Mouse (Mus musculus): ENCODE measurements around the gene Ggnbp2. TPM values are rescaled to one million over a fixed set of nuclear protein-coding genes. Genes with fewer than 3 reads are reported as not detected.
"Not testable (repeated sequence)": the region's sequence is repeated elsewhere in the genome, so short reads cannot be mapped to it uniquely, and the experiment has no call there.

Gene Ggnbp2
- polyA plus RNA-seq, 1 experiment from 2014 or later = 56.4 TPM

DNA sequence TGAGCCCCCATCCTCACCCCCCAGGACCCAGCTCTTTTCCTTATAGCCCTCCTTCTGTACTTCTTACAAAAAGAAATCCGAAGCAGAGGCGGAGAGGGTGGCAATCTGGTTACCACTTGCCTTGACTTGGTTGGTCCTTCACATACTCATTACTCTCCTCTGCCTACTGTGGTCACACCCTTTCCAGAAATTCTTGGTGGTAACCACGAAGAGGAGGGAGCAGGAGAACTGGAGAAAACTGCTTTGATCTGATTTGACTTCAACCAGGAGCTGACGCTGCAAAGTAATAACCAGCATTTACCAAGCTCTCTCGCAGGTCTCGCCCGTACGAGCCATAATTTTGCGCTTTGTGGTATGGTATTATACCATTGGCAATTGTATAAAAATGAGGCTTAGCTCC, 10.4 kb upstream of the Ggnbp2 start:
- peaks cover 5% of the 10 kb centered on the region; the same call in 1 of the 2 replicates for H3K4me1 ChIP-seq (replicated peaks; ENCODE audit: insufficient read depth, low read length)
- H3K9me3 ChIP-seq (replicated peaks; ENCODE audit: low read length) = no peaks in the 10 kb centered on the region
- H3K36me3 ChIP-seq (ENCODE audit: insufficient read depth, low read length) = peaks cover 4% of the 10 kb centered on the region; the same call in 1 of the 2 replicates
- H3K9ac ChIP-seq (ENCODE audit: low read depth, low read length) = peak overlapping the region; percentile 84
- H3K4me3 ChIP-seq (replicated peaks; ENCODE audit: low read depth, low read length) = peak overlapping the region; percentile 87
- peak overlapping the region; percentile 94 for H3K27ac ChIP-seq
- no peak for TF ChIP-seq CTCF (IDR thresholded peaks at IDR 0.05; ENCODE audit: low read depth)
- ATAC-seq (replicated peaks; ENCODE audit: low FRiP score, low read depth) (0 out of 2 replicates have a peak, but pooled peaks have one; percentile 11), DNase-seq (ENCODE audit: low spot score) (peak; percentile 30)
- H3K4me2 ChIP-seq (ENCODE audit: low read length) = peak overlapping the region; percentile 93
- H3K27me3 ChIP-seq (ENCODE audit: insufficient read depth, low read length) = no peaks in the 10 kb centered on the region
- 43% methylated on average over 9 of the region's 9 CpGs for WGBS

DNA sequence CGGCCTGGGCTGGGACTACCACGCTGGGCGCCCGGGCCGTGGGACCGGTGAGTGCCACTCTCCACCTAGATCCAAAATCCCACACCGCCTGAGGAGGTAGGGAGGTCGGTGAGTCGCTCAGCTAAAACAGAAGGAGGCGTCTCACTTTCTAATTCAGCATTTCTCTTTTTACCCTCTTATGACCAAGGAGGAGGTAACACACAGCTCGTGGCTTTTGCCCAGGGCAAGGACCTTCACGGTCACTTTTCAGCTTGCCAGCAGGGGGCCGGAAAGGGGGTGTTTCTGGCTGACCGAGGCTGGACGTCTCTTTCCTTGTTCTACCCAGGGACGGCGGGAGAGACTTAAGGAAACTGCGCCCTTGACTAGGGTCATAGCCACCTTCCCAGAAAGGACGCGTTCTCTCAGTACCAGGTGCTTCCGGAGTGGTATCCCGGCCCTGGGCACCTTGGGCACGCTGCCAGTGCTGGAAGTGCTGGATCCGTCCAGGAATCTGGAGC, 9.9 kb upstream of the Ggnbp2 start:
- WGBS = under 1% methylated on average over 24 of the region's 24 CpGs
- peak; percentile 58 for TF ChIP-seq CTCF (IDR thresholded peaks at IDR 0.05; ENCODE audit: low read depth)
- Histone ChIP-seq H3K9ac (ENCODE audit: low read depth, low read length) (peak overlapping the region; percentile 84), H3K36me3 (ENCODE audit: insufficient read depth, low read length) (peaks cover 3% of the 10 kb centered on the region; the same call in 1 of the 2 replicates), H3K4me3 (replicated peaks; ENCODE audit: low read depth, low read length) (peak overlapping the region; percentile 87), H3K4me1 (replicated peaks; ENCODE audit: insufficient read depth, low read length) (peaks cover 5% of the 10 kb centered on the region; the same call in 1 of the 2 replicates), H3K4me2 (ENCODE audit: low read length) (peak overlapping the region; percentile 93), H3K9me3 (replicated peaks; ENCODE audit: low read length) (no peaks in the 10 kb centered on the region), H3K27ac (peak overlapping the region; percentile 94), H3K27me3 (ENCODE audit: insufficient read depth, low read length) (no peaks in the 10 kb centered on the region)
- peak; percentile 79 for DNase-seq (ENCODE audit: low spot score)
- peak; percentile 71 for ATAC-seq (replicated peaks; ENCODE audit: low FRiP score, low read depth)

DNA sequence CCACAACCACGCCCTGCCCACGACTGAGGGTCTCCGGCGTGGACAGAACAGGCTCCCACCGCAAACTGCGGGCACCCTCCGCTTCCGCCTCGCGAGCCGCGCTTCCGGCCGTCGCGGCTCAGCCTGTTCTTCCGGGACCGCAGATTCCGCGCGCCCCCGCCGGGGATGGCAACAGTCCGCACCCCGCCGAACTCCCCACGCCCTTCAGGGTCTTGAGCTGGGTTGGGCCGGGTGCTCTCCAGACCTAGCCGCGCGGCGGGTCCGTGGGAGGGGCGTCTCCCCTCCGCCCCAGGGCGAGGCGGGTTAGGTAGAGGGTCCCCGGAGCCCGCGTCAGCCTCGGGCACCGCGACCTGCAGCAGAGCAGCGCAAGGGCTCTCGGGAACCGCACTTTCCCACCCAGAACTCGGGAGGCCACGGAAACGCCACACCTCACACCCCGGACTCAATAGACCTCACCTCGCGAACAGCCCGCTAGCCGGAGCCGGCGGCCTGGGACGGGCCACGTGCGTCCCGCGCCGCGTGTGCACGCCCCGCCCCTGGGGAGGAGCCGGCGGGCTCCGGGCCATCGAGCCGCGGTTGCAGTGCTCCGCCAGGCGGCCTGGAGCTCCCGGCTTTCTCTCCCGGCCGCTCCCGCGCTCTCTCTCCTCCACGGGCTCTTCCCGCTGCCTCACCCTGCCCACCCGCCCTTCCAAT, 9.3 kb upstream of the Ggnbp2 start, which contains the start of the genes Myo19 and Pigw:
TSS of gene Myo19 (plus strand) at position 377 of the 693 bp plus-strand sequence.
TSS of gene Pigw (minus strand) at position 514 of the 693 bp plus-strand sequence.
- DNase-seq (ENCODE audit: low spot score) = peak; percentile 85
- no peak for TF ChIP-seq CTCF (IDR thresholded peaks at IDR 0.05; ENCODE audit: low read depth)

DNA sequence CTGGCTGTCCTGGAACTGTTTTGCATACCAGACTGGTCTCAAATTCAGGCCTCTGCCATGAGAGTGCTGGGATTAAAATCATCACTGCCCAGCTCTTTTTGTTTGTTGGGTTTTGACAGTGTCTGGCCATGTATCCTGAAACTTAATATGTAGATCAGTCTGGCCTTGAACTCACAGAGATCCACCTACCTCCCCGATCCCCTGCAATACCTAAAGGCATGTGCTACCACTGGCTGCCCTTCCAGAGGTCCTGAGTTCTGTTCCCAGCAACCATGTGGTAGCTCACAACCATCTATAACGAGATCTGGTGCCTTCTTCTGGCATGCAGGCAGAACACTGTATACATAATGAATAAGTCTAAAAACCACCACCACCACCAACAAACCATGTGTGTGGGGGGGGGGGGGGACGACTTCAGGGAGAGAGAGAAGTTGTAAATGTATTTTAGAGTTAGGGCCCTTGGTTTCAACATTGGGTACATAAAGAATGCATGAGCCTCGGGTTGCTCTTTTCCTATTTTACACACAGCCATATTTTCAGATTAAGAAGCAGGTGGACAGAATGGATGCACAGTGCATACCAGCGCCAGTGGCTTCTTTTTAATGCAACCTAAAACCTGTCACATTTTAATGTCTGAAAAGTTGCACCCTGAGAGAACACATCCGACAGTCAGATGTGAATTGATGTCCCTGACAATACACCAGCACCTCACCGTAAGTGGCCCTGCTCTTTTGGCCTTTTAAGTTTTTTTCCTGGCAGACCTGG, 8.6 kb upstream of the Ggnbp2 start:
- Histone ChIP-seq H3K4me2 (ENCODE audit: low read length) (peak overlapping the region; percentile 93), H3K36me3 (ENCODE audit: insufficient read depth, low read length) (peaks cover 3% of the 10 kb centered on the region; the same call in 1 of the 2 replicates), H3K27ac (peak overlapping the region; percentile 94), H3K27me3 (ENCODE audit: insufficient read depth, low read length) (no peaks in the 10 kb centered on the region), H3K4me3 (replicated peaks; ENCODE audit: low read depth, low read length) (peak overlapping the region; percentile 87), H3K9me3 (replicated peaks; ENCODE audit: low read length) (no peaks in the 10 kb centered on the region), H3K4me1 (replicated peaks; ENCODE audit: insufficient read depth, low read length) (peaks cover 5% of the 10 kb centered on the region; the same call in 1 of the 2 replicates), H3K9ac (ENCODE audit: low read depth, low read length) (peak overlapping the region; percentile 84)
- WGBS = 13% methylated on average over 7 of the region's 7 CpGs
- DNase-seq (ENCODE audit: low spot score) (no peak), ATAC-seq (replicated peaks; ENCODE audit: low FRiP score, low read depth) (no peak)
- no peak for TF ChIP-seq CTCF (IDR thresholded peaks at IDR 0.05; ENCODE audit: low read depth)

More for the DNA sequence above, 9.3 kb upstream of the Ggnbp2 start, which contains the start of the genes Myo19 and Pigw:
- Histone ChIP-seq H3K27me3 (ENCODE audit: insufficient read depth, low read length) (no peaks in the 10 kb centered on the region), H3K4me1 (replicated peaks; ENCODE audit: insufficient read depth, low read length) (peaks cover 5% of the 10 kb centered on the region; the same call in 1 of the 2 replicates), H3K36me3 (ENCODE audit: insufficient read depth, low read length) (peaks cover 3% of the 10 kb centered on the region; the same call in 1 of the 2 replicates), H3K4me2 (ENCODE audit: low read length) (peak within 1 kb of the TSS; percentile 93), H3K27ac (peak within 1 kb of the TSS; percentile 94), H3K9ac (ENCODE audit: low read depth, low read length) (peak within 1 kb of the TSS; percentile 84), H3K4me3 (replicated peaks; ENCODE audit: low read depth, low read length) (peak within 1 kb of the TSS; percentile 87), H3K9me3 (replicated peaks; ENCODE audit: low read length) (no peaks in the 10 kb centered on the region)
- ATAC-seq (replicated peaks; ENCODE audit: low FRiP score, low read depth) = peak; percentile 93
- under 1% methylated on average over 80 of the region's 81 CpGs for WGBS

DNA sequence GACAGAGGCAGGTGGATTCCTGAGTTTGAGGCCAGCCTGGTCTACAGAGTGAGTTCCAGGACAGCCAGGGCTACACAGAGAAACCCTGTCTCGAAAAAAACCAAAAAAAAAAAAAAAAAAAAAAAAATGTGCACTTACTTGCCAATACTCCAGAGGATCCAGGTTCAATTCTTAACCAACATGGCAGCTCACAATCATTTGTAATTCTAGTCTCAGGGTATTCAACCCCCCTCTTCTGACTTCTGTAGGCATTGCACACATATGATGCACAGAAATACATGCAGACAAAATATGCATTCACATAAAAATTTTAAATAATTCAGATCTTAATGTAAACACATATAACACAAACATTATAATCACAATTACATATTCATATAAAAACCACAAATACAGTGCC, 5.4 kb upstream of the Ggnbp2 start:
- no CpG with 5 or more reads among the region's 1 CpGs for WGBS
- H3K9ac ChIP-seq (ENCODE audit: low read depth, low read length) = not testable (repeated sequence)

More for the DNA sequence above, 5.4 kb upstream of the Ggnbp2 start:
- not testable (repeated sequence) for DNase-seq (ENCODE audit: low spot score); H3K9me3 ChIP-seq (replicated peaks; ENCODE audit: low read length); H3K4me1 ChIP-seq (replicated peaks; ENCODE audit: insufficient read depth, low read length); ATAC-seq (replicated peaks; ENCODE audit: low FRiP score, low read depth); H3K27ac ChIP-seq; H3K27me3 ChIP-seq (ENCODE audit: insufficient read depth, low read length); H3K4me3 ChIP-seq (replicated peaks; ENCODE audit: low read depth, low read length); H3K4me2 ChIP-seq (ENCODE audit: low read length); H3K36me3 ChIP-seq (ENCODE audit: insufficient read depth, low read length)
